Comparison of ENCODE assay signal across 9 mouse cellular contexts in genomic region chr2:102205672-102206399, GRCm38 (mm10). TPM values are rescaled to one million over a fixed set of nuclear protein-coding genes. Genes with fewer than 3 reads are reported as not detected.
DNase-seq lines count a peak whose midpoint lies in the region; ATAC-seq and TF ChIP-seq lines count a peak whose summit lies in the region.
"Had no signal": no experiment of that assay in that cellular context is flagged by ENCODE, and none has a peak within 500 bp of the region (broad histone marks: within the 10 kb centered on the region; RNA-seq: fewer than 3 reads in every experiment).

No protein-coding gene starts in this region.

- WGBS in heart, embryonic 15.5 days: 25% methylated on average over 14 of the region's 14 CpGs
- WGBS in embryonic facial prominence, embryonic 13.5 days: 4% methylated on average over 14 of the region's 14 CpGs
- 7% methylated on average over 14 of the region's 14 CpGs for WGBS in hindbrain, embryonic 16.5 days
- 2% methylated on average over 14 of the region's 14 CpGs for WGBS in midbrain, postnatal 0 days

- H3K27ac ChIP-seq in heart, embryonic 15.5 days: no peak overlapping the region
- no peak overlapping the region for H3K27ac ChIP-seq in embryonic facial prominence, embryonic 13.5 days
- peak overlapping the region; percentile 50 for H3K27ac ChIP-seq in hindbrain, embryonic 16.5 days (ENCODE audit: low read depth, low read length)
- H3K27ac ChIP-seq in midbrain, postnatal 0 days (ENCODE audit: low read depth, low read length): peak overlapping the region; percentile 55

- H3K27me3 ChIP-seq in heart, embryonic 15.5 days: peaks cover 6% of the 10 kb centered on the region; the same call in 1 of the 2 replicates
- peaks cover 7% of the 10 kb centered on the region; the same call in 1 of the 2 replicates for H3K27me3 ChIP-seq in embryonic facial prominence, embryonic 13.5 days
- no peaks in the 10 kb centered on the region for H3K27me3 ChIP-seq in hindbrain, embryonic 16.5 days (replicated peaks; ENCODE audit: control insufficient read depth, insufficient read depth, low read length)
- no peaks in the 10 kb centered on the region for H3K27me3 ChIP-seq in midbrain, postnatal 0 days (ENCODE audit: insufficient read depth, low read length)

- H3K36me3 ChIP-seq in heart, embryonic 15.5 days: no peaks in the 10 kb centered on the region
- H3K36me3 ChIP-seq in embryonic facial prominence, embryonic 13.5 days: no peaks in the 10 kb centered on the region
- no peaks in the 10 kb centered on the region for H3K36me3 ChIP-seq in hindbrain, embryonic 16.5 days (ENCODE audit: control insufficient read depth, insufficient read depth, low read length)
- no peaks in the 10 kb centered on the region for H3K36me3 ChIP-seq in midbrain, postnatal 0 days (ENCODE audit: insufficient read depth, low read length)

- no peaks in the 10 kb centered on the region for H3K4me1 ChIP-seq in heart, embryonic 15.5 days (replicated peaks)
- peaks cover 9% of the 10 kb centered on the region for H3K4me1 ChIP-seq in embryonic facial prominence, embryonic 13.5 days
- H3K4me1 ChIP-seq in hindbrain, embryonic 16.5 days (ENCODE audit: control insufficient read depth, insufficient read depth, low read depth, low read length): peaks cover 11% of the 10 kb centered on the region
- peaks cover 5% of the 10 kb centered on the region for H3K4me1 ChIP-seq in midbrain, postnatal 0 days (ENCODE audit: insufficient read depth, low read length)

- H3K4me3 ChIP-seq in heart, embryonic 15.5 days: no peak overlapping the region
- 0 out of 2 replicates have a peak overlapping the region, but pooled peaks have one; percentile 5 for H3K4me3 ChIP-seq in embryonic facial prominence, embryonic 13.5 days
- no peak overlapping the region for H3K4me3 ChIP-seq in hindbrain, embryonic 16.5 days (ENCODE audit: low read length)
- H3K4me3 ChIP-seq in midbrain, postnatal 0 days (ENCODE audit: low read depth, low read length): no peak overlapping the region

- no peak for TF ChIP-seq CTCF in midbrain, postnatal 0 days (IDR thresholded peaks at IDR 0.05)

- H3K4me2 ChIP-seq in heart, embryonic 15.5 days: 0 out of 2 replicates have a peak overlapping the region, but pooled peaks have one; percentile 13
- peak overlapping the region; percentile 47 for H3K4me2 ChIP-seq in embryonic facial prominence, embryonic 13.5 days
- peak overlapping the region; percentile 52 for H3K4me2 ChIP-seq in hindbrain, embryonic 16.5 days (ENCODE audit: low read length)
- H3K4me2 ChIP-seq in midbrain, postnatal 0 days (ENCODE audit: low read depth, low read length, poor library complexity, severe bottlenecking): peak overlapping the region; percentile 33

- H3K9ac ChIP-seq in heart, embryonic 15.5 days: no peak overlapping the region
- H3K9ac ChIP-seq in embryonic facial prominence, embryonic 13.5 days: no peak overlapping the region
- peak overlapping the region; percentile 63 for H3K9ac ChIP-seq in hindbrain, embryonic 16.5 days (ENCODE audit: low read depth, low read length)
- H3K9ac ChIP-seq in midbrain, postnatal 0 days (replicated peaks; ENCODE audit: low read length, poor library complexity, severe bottlenecking): no peak overlapping the region

- no peaks in the 10 kb centered on the region for H3K9me3 ChIP-seq in heart, embryonic 15.5 days (replicated peaks)
- H3K9me3 ChIP-seq in embryonic facial prominence, embryonic 13.5 days: no peaks in the 10 kb centered on the region
- H3K9me3 ChIP-seq in hindbrain, embryonic 16.5 days (ENCODE audit: control insufficient read depth, low read length): no peaks in the 10 kb centered on the region
- no peaks in the 10 kb centered on the region for H3K9me3 ChIP-seq in midbrain, postnatal 0 days (ENCODE audit: low read length)

- ATAC-seq in heart, embryonic 15.5 days (replicated peaks; ENCODE audit: insufficient number of reproducible peaks, insufficient read depth, low FRiP score, low read depth): no peak
- no peak for ATAC-seq in embryonic facial prominence, embryonic 13.5 days (ENCODE audit: insufficient number of reproducible peaks, insufficient read depth, low FRiP score, low TSS enrichment, low read depth)
- ATAC-seq in hindbrain, embryonic 16.5 days: peak; percentile 69
- peak; percentile 20; the same call in 1 of the 2 replicates for ATAC-seq in midbrain, postnatal 0 days (ENCODE audit: low FRiP score)
- ATAC-seq: Patski had no signal

- DNase-seq in heart, adult 11 months: no peak
- peak; percentile 43 for DNase-seq in midbrain, postnatal 0 days (ENCODE audit: low spot score)
- DNase-seq in cerebellum, adult 18-20 months: no peak
- no peak for DNase-seq in thymus, adult 18-20 months
- DNase-seq in urinary bladder, adult 2 months (ENCODE audit: low spot score): no peak

RNA-seq across cellular contexts. Expression of gene Ldlrad3, which starts 19.7 kb away (rescaled TPM):
- 11.7 and 17.5 TPM in 2 replicates for polyA plus RNA-seq in heart, embryonic 15.5 days (2015; fragmentation: Nextera tagmentation; extraction: Ambion mirVana)
- polyA plus RNA-seq in embryonic facial prominence, embryonic 13.5 days (2015; fragmentation: Nextera tagmentation; extraction: Ambion mirVana): 52.4 and 53.3 TPM in 2 replicates
- 24.6 and 30.3 TPM in 2 replicates for polyA plus RNA-seq in hindbrain, embryonic 16.5 days (2015; fragmentation: Nextera tagmentation; extraction: Ambion mirVana)
- total RNA-seq in midbrain, postnatal 0 days (2014; rRNA removed): 25.0 and 26.6 TPM in 2 replicates
- polyA plus RNA-seq in midbrain, postnatal 0 days (2015; fragmentation: Nextera tagmentation; extraction: Ambion mirVana): 17.6 and 18.4 TPM in 2 replicates
- 7.4 and 8.9 TPM in 2 replicates for polyA plus RNA-seq in urinary bladder, adult 2 months (2012; rRNA removed)

Comparison
In these comparisons a context has a peak if more than half of its experiments do, and no peak if none do; other contexts are left out.
1. ATAC-seq: peak in hindbrain, embryonic 16.5 days (single experiment) and midbrain, postnatal 0 days (single experiment); none in heart, embryonic 15.5 days (single experiment) and embryonic facial prominence, embryonic 13.5 days (single experiment).
2. H3K27ac ChIP-seq: peak in hindbrain, embryonic 16.5 days (single experiment) and midbrain, postnatal 0 days (single experiment); none in heart, embryonic 15.5 days (single experiment) and embryonic facial prominence, embryonic 13.5 days (single experiment).
3. Peak in every context shown above with its lines, with median percentiles within 50 percentile points of each other: H3K4me2 ChIP-seq.